Mouse (Mus musculus) heart, adult 2 months (tissue): Measurements from ENCODE around the gene Amotl1. TPM values are rescaled to one million over a fixed set of nuclear protein-coding genes. Genes with fewer than 3 reads are reported as not detected.

ENCODE experiments used
- DNase-seq, 2 experiments: peaks; one replicate each; pipeline ENCODE4 v3.0.0; 2021
- H3K27ac ChIP-seq: fragments of 200-600 bp; 2 replicates; pipeline ENCODE4 v1.8.1; 2022
- H3K27me3 ChIP-seq: fragments of 200-500 bp; 2 replicates; pipeline ENCODE4 v1.6.1; 2012; ENCODE audit warnings: mild to moderate bottlenecking, low read length, inconsistent platforms, mixed read lengths; ENCODE audit not compliant: control insufficient read depth, insufficient read depth
- H3K36me3 ChIP-seq: fragments of 200-500 bp; 2 replicates; pipeline ENCODE4 v1.6.1; 2012; ENCODE audit warnings: low read length, inconsistent platforms; ENCODE audit not compliant: control insufficient read depth, insufficient read depth
- H3K4me1 ChIP-seq: fragments of 200-500 bp; 2 replicates; pipeline ENCODE4 v1.6.1; 2011; ENCODE audit warnings: low read length; ENCODE audit not compliant: control insufficient read depth, insufficient read depth
- H3K4me3 ChIP-seq: fragments of 200-600 bp; 2 replicates; pipeline ENCODE4 v1.8.1; 2022
- H3K79me2 ChIP-seq: fragments of 200-500 bp; replicated peaks from 2 replicates; pipeline ENCODE4 v1.6.1; 2012; ENCODE audit warnings: mild to moderate bottlenecking, inconsistent platforms, low read length, moderate library complexity, mixed read lengths; ENCODE audit not compliant: control insufficient read depth, insufficient read depth
- H3K9ac ChIP-seq: fragments of 200-500 bp; 2 replicates; pipeline ENCODE4 v1.6.1; 2012; ENCODE audit warnings: low read depth, mild to moderate bottlenecking, control low read depth, inconsistent platforms, low read length, mixed read lengths
- CTCF ChIP-seq: fragments of 200-600 bp; IDR thresholded peaks from 2 replicates; pipeline ENCODE4 v1.8.1; 2022; ENCODE audit warnings: antibody characterized with exemption, mild to moderate bottlenecking, moderate library complexity
- EP300 ChIP-seq: fragments of 200-500 bp; IDR thresholded peaks from 2 replicates; pipeline ENCODE4 v1.6.1; 2011; ENCODE audit warnings: low read depth, low read length, control low read depth; ENCODE audit not compliant: insufficient read depth
- POLR2A ChIP-seq: fragments of 200-500 bp; IDR thresholded peaks from 2 replicates; pipeline ENCODE4 v1.6.1; 2011; ENCODE audit warnings: mild to moderate bottlenecking, low read depth, low read length, control low read depth; ENCODE audit not compliant: insufficient read depth
- WGBS: fragments of 180-500 bp; shearing (Covaris S2); methylation state at CpG from one replicate; pipeline ENCODE4 v1.1.7; 2018; 5-methylcytosine and 5-hydroxymethylcytosine counted together
- intact Hi-C: fragments of 180-260 bp; cut with DNase I; formaldehyde crosslinking; loops from one replicate; pipeline ENCODE4 v1.15.1; 2025
- polyA plus RNA-seq: library from polyadenylated mRNA; depleted of rRNA; stranded (reverse); fragments of >200 nt; gene quantifications from 2 replicates; pipeline ENCODE4 v1.2.3, GENCODE M21; 2012
- total RNA-seq, 2 experiments: library from RNA; stranded (reverse); gene quantifications; 2 replicates each; pipeline ENCODE4 v1.2.3; 2021

Gene Amotl1
- total and polyA plus RNA-seq, 3 experiments = 27.4 to 59.5 (median 58.3) TPM

GRCm38 (mm10) chr9:14641310-14642067 lies 3.4 kb downstream of the Amotl1 start:
- Histone ChIP-seq H3K27ac (peak overlapping the region; percentile 80), H3K4me3 (no peak overlapping the region), H3K9ac (no peak overlapping the region), H3K79me2 (no peaks in the 10 kb centered on the region), H3K36me3 (no peaks in the 10 kb centered on the region), H3K27me3 (no peaks in the 10 kb centered on the region), H3K4me1 (peaks cover 19% of the 10 kb centered on the region)
- intact Hi-C loops = loop anchor here (2.0 to 5.0 kb wide), 3 partner anchors 17 to 56 kb away; no protein-coding TSS in a partner anchor
- TF ChIP-seq CTCF = no peak
- TF ChIP-seq EP300 = peak; percentile 45; the same call in 1 of the 2 replicates
- TF ChIP-seq POLR2A = 0 out of 2 replicates have a peak, but pooled peaks have one; percentile 16
- 36% methylated on average over 7 of the region's 7 CpGs for WGBS
- peak; percentile 57 to 75 for DNase-seq

- no peaks in the 10 kb centered on the region for H3K79me2 ChIP-seq
- no peak for DNase-seq
- H3K27ac ChIP-seq = no peak overlapping the region
- TF ChIP-seq EP300 = no peak
- TF ChIP-seq POLR2A = no peak
- no peak for TF ChIP-seq CTCF
- intact Hi-C loops = no loop called here
- H3K4me1 ChIP-seq = peaks cover 9% of the 10 kb centered on the region
- WGBS = 67% methylated on average over 3 of the region's 3 CpGs
- H3K27me3 ChIP-seq = 0 out of 2 replicates have a peak, but pooled peaks cover 2% of the 10 kb centered on the region
- H3K9ac ChIP-seq = no peak overlapping the region
- H3K36me3 ChIP-seq = no peaks in the 10 kb centered on the region
- H3K4me3 ChIP-seq = no peak overlapping the region
Measured at GRCm38 (mm10) chr9:14636244-14636643, 8.6 kb downstream of the Amotl1 start.

GRCm38 (mm10) chr9:14635551-14635950 lies 9.3 kb downstream of the Amotl1 start:
- peaks cover 6% of the 10 kb centered on the region for H3K4me1 ChIP-seq
- no peak overlapping the region for H3K4me3 ChIP-seq
- 90% methylated on average over 7 of the region's 7 CpGs for WGBS
- H3K9ac ChIP-seq = no peak overlapping the region
- 0 out of 2 replicates have a peak, but pooled peaks cover 2% of the 10 kb centered on the region for H3K27me3 ChIP-seq
- TF ChIP-seq EP300 = no peak
- TF ChIP-seq POLR2A = no peak
- no peak for TF ChIP-seq CTCF
- H3K36me3 ChIP-seq = no peaks in the 10 kb centered on the region
- H3K27ac ChIP-seq = no peak overlapping the region
- DNase-seq = no peak
- no peaks in the 10 kb centered on the region for H3K79me2 ChIP-seq
- intact Hi-C loops = no loop called here

GRCm38 (mm10) chr9:14634155-14634554 lies 10.7 kb downstream of the Amotl1 start:
- no peak for TF ChIP-seq EP300
- TF ChIP-seq POLR2A = no peak
- H3K79me2 ChIP-seq = no peaks in the 10 kb centered on the region
- 0 out of 2 replicates have a peak, but pooled peaks cover 2% of the 10 kb centered on the region for H3K27me3 ChIP-seq
- H3K27ac ChIP-seq = no peak overlapping the region
- intact Hi-C loops = no loop called here
- H3K4me3 ChIP-seq = no peak overlapping the region
- H3K4me1 ChIP-seq = peaks cover 3% of the 10 kb centered on the region; the same call in 1 of the 2 replicates
- WGBS = 39% methylated on average over 15 of the region's 15 CpGs
- DNase-seq = no peak
- H3K36me3 ChIP-seq = no peaks in the 10 kb centered on the region
- no peak overlapping the region for H3K9ac ChIP-seq

GRCm38 (mm10) chr9:14632365-14633163 lies 12.3 kb downstream of the Amotl1 start:
- 83% methylated on average over 10 of the region's 10 CpGs for WGBS

More at GRCm38 (mm10) chr9:14632365-14633163, 12.3 kb downstream of the Amotl1 start:
- H3K4me3 ChIP-seq = no peak overlapping the region
- no peaks in the 10 kb centered on the region for H3K79me2 ChIP-seq
- no peak overlapping the region; the same call in 1 of the 2 replicates for H3K27ac ChIP-seq
- no peak for TF ChIP-seq EP300
- no peak for TF ChIP-seq CTCF
- TF ChIP-seq POLR2A = no peak
- H3K4me1 ChIP-seq = peaks cover 4% of the 10 kb centered on the region
- no peak for DNase-seq
- H3K36me3 ChIP-seq = no peaks in the 10 kb centered on the region
- intact Hi-C loops = no loop called here
- H3K9ac ChIP-seq = no peak overlapping the region
- H3K27me3 ChIP-seq = 0 out of 2 replicates have a peak, but pooled peaks cover 2% of the 10 kb centered on the region
